Mouse (Mus musculus) brain, adult 2 months (tissue): ENCODE data around the gene Pnp2.
"Not testable (repeated sequence)": the region's sequence is repeated elsewhere in the genome, so short reads cannot be mapped to it uniquely, and the experiment has no call there.

Experiments
- DNase-seq: peaks from one replicate; pipeline ENCODE4 v3.0.0; 2011; ENCODE audit warnings: low read depth, low spot score

Gene Pnp2

GRCm38 (mm10) chr14:50957146-50957545 lies 1.4 kb downstream of the Pnp2 start:
- DNase-seq, result not testable (repeated sequence)

GRCm38 (mm10) chr14:50958289-50958995 lies 2.6 kb downstream of the Pnp2 start:
- not testable (repeated sequence) for DNase-seq

DNA sequence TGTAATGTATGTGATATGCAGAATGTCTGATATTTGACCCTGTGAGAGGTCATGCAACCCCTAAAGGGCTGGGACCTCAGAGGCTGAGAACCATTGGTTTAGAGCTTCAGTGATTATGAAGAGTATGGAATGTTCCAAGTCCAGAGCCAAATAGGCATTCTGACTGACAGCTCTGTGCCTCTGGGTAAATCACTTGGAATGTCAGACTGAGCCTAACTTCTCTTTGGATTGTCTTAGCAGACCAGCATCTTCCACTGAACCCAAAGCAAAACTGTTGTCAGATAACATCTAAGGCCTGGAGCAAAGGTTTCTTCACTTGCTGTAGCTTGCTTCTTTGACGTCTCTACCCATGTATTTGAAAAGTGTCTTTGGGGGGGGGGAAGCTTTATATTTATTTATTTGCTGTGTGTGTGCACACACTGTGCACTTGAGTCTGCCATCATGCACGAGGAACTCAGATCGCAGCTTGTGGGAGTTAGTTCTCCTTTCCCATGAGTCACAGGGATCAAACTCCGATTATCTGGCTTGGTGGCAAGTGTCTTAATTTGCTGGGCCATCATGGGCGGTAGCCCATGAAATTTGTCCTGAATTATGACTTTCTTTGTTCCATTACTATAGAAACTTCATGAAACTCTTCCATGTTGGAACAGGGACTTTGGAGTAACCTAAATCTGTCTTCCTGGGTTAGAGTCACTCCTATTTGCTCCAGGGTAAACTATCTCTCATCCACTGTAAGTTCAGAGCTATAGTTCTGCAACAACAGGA lies 12.6 kb downstream of the Pnp2 start:
- DNase-seq, result no peak

DNA sequence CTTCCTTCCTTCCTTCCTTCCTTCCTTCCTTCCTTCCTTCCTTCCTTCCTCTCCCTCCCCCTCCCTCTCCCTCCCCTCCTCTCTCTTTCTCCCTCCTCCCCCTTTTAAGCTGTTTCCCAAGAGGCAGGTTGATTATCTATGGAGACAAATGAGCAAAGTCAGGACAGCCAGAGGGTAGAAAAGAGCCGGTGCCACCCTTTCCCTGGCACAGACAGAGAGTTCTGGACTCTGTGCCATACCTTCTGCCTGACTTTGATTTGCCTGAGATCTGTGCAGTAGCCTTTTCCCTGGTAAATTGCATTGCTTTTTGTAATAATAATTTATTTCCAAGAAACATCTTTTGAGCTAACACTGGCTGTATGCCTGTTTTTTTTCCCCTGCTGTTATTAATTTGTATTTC lies 13.2 kb downstream of the Pnp2 start:
- peak; percentile 20 for DNase-seq

DNA sequence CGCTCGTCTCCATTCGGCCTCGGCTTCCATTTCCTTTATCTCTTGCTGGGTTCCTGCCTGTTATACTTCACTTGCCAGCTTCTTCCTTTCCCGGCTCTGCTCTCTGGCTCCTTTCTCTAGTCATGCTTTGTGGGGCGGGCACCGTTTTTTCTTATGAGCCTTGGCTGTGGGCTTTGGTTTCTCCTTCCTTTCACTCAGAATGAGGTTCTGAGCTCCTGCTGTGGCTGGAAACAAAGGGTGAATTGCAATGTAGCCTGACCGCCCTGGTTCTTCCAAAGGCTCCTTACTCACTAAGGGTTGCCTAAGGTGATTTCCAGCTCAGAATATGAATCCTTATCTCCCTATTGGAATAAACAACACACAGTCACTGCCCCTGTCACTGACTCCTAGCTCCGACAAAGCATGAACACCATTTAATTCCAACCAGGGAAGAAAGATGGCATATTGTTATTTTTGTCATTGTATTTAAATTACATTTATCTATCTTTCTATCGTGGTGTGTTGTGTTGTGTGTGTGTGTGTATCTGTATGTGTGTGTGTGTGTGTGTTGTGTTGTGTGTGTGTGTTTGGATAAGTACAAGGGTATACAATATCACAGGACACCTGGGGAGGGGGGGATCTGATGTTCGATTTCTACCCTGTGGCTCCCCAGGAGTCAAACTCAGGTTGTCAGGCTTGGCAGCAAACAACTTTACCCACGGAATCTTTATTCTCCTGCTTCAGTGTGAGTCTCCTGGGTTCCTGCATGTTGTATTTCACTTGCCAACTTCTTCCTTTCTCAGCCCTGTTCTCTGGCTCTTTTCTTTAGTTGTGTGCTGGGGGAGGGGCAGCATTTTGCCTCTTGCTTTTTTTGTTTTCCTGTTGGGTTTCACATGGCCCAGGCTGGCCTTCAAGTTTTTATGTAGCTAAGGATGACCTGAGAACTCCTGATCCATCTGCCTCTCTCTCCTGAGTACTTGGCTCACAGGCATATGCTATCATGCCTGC lies 14.1 kb downstream of the Pnp2 start:
- DNase-seq, result peak; percentile 71

- peak; percentile 10 for DNase-seq
Measured at GRCm38 (mm10) chr14:50970822-50971221, 15.0 kb downstream of the Pnp2 start.

- DNase-seq, result not testable (repeated sequence)
Measured at GRCm38 (mm10) chr14:50973054-50973453, 17.3 kb downstream of the Pnp2 start.

DNA sequence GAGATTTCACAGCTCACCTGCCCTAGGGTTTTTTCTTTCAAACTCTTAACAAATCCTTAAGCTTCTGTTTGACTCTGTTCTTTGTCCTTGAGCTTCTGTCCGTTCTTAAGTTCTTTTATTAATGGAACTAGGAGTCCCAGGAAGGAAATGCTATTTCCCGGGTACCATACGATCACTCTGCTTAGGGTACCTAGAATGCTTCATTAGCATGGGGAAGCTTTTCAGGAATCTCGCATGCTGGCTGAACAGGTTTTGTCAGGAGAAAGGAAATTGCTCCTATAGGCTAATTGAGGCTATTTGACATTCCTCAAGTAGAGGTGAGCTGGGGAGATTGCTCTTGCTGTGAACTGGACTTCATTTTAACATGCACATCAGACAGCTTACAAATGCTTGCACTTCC lies 17.9 kb downstream of the Pnp2 start:
- DNase-seq, result no peak

- no peak for DNase-seq
Measured at GRCm38 (mm10) chr14:50975001-50975400, 19.2 kb downstream of the Pnp2 start.

DNA sequence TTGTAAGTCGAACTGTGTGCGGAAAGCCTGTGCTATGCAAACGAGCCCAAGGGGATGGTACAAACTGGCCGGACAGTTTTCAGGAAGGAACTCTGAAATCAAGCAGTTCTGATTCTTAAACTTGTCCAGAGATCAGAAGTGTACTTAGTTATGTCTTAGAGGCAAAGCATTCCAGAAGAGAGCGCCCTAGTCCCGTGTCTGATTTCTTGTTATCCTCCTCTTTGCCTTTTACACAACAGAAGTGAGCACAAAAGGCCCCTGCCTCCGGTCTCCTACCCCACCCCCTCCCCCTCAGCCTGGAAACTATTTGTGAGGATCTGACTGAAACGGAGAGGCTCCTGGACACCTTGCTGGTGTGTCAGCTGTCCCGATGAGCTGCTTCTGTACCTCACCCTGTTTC lies 20.9 kb downstream of the Pnp2 start:
- DNase-seq, result no peak

GRCm38 (mm10) chr14:50978451-50978850 lies 22.7 kb downstream of the Pnp2 start:
- DNase-seq, result peak; percentile 9

DNA sequence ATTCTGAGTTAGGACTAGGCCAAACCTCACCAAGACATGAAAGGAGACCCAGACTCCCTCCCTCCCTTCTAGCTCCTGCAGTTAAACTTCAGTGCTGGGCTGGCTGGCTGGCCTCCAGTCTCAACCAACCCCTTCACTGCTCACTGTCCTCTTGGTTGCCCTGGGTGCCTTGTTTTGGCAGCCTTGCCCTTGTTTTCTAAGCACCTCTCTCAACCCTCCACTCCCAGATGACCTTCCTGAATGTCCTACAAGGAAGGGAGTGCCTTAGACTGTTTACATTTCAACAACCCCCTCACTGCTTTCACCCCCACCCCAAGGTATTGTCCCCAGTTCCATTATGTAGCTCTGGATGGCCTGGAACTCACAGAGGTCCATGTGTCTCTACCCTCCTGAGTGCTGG lies 23.8 kb downstream of the Pnp2 start:
- DNase-seq, result no peak

- peak; percentile 21 for DNase-seq
Measured at GRCm38 (mm10) chr14:50981207-50981606, 25.4 kb downstream of the Pnp2 start.

GRCm38 (mm10) chr14:50981837-50982236 lies 26.0 kb downstream of the Pnp2 start:
- no peak for DNase-seq

DNA sequence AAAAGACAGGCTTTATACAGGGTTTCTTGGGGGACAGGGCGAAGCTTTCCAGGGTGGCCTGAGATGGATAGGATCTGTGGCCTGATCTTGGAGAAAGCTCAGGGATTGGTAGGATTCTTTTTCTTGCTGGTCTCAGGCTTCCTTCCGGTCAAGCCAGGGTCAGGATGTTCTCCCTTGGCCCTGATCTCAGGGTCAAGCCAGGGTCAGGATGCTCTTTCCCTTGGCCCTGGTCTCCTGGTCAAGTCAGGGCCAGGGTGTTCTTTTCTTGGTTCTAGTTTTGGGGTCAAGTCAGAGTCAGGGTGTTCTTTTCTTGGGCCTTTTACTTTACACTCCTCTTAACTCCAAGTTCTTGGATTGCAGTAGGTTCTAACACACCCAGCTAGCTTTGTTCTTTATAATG lies 31.9 kb downstream of the Pnp2 start:
- no peak for DNase-seq

DNA sequence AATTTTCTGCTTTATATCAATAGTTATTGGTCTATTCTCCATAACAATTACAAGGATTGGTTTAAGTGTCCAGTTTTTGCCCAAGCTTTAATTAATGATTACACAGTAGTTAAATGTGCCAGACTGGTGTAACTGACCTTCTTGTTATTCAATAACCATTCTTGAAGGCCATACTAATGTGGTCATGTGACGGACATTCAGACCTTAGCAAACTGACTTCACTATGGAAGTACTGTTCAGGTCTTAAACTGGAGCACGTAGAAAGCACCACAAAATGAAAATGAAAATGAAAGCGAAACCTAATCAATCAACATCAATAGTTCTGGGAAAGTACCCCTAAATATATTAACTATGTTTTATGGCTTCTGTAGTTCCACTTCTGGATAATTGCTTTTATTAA lies 35.2 kb downstream of the Pnp2 start:
- DNase-seq, result no peak

GRCm38 (mm10) chr14:50997088-50997487 lies 41.3 kb downstream of the Pnp2 start:
- DNase-seq, result peak; percentile 10

DNA sequence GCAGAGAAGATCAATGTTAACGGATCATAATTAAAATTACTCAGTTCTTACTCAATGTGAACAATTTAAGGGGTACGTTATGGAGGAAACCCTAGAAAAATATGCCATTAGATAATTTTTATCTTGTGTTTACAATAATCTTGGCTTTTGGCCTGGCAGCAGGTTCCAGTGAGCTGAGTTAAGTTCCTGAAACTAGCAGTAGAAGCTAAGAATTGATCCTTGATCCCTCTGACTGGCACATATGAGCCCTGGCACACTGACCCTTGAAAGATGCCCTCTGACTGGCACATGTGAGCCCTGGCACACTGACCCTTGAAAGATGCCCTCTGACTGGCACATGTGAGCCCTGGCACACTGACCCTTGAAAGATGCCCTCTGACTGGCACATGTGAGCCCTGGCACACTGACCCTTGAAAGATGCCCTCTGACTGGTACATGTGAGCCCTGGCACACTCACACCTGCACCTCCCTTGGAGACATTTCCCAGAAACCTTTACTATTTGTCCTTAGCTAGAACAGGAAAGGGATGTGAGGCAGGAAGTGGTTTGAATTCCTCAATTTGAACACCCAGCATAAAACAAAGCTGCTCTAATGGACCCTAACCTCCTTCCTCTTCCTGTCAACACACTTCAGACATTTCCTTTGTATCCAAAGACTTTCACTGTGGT lies 42.3 kb downstream of the Pnp2 start:
- DNase-seq, result peak; percentile 20

GRCm38 (mm10) chr14:51007152-51007801 lies 51.5 kb downstream of the Pnp2 start, which contains the start of gene Rnase10:
TSS of gene Rnase10 (plus strand) at chr14:51007751.
- DNase-seq, result no peak

GRCm38 (mm10) chr14:51007914-51008713 lies 52.3 kb downstream of the Pnp2 start:
- DNase-seq, result peak; percentile 53
